In genomic region chr4:41648157-41648556, GRCm38 (mm10) we compare ENCODE assay signal across 15 mouse cellular contexts. TPM values are rescaled to one million over a fixed set of nuclear protein-coding genes. Genes with fewer than 3 reads are reported as not detected.
DNase-seq lines count a peak whose midpoint lies in the region; ATAC-seq and TF ChIP-seq lines count a peak whose summit lies in the region.
"Had no signal": no experiment of that assay in that cellular context is flagged by ENCODE, and none has a peak within 500 bp of the region (broad histone marks: within the 10 kb centered on the region; RNA-seq: fewer than 3 reads in every experiment).

No protein-coding gene starts in this region.

- no peak for TF ChIP-seq CTCF in lung, postnatal 0 days (IDR thresholded peaks at IDR 0.05)

- H3K27ac ChIP-seq in forebrain, embryonic 12.5 days: no peak overlapping the region
- H3K27ac ChIP-seq in forebrain, embryonic 14.5 days (ENCODE audit: low read depth, low read length): no peak overlapping the region
- H3K27ac ChIP-seq in midbrain, embryonic 10.5 days (replicated peaks): peak overlapping the region; percentile 73
- no peak overlapping the region for H3K27ac ChIP-seq in midbrain, embryonic 14.5 days (replicated peaks; ENCODE audit: low read depth, low read length)
- H3K27ac ChIP-seq in liver, embryonic 15.5 days (replicated peaks): no peak overlapping the region
- H3K27ac ChIP-seq in lung, postnatal 0 days (ENCODE audit: low read length): no peak overlapping the region
- H3K27ac ChIP-seq: embryonic facial prominence, embryonic 12.5 days had no signal

- peaks cover 15% of the 10 kb centered on the region for H3K4me1 ChIP-seq in forebrain, embryonic 12.5 days
- peaks cover 3% of the 10 kb centered on the region; the same call in 1 of the 2 replicates for H3K4me1 ChIP-seq in forebrain, embryonic 14.5 days (ENCODE audit: control insufficient read depth, insufficient read depth, low read length)
- peaks cover 30% of the 10 kb centered on the region for H3K4me1 ChIP-seq in midbrain, embryonic 10.5 days
- no peaks in the 10 kb centered on the region for H3K4me1 ChIP-seq in midbrain, embryonic 14.5 days (ENCODE audit: control insufficient read depth, insufficient read depth, low read length)
- peaks cover 15% of the 10 kb centered on the region for H3K4me1 ChIP-seq in liver, embryonic 15.5 days (replicated peaks)
- H3K4me1 ChIP-seq in lung, postnatal 0 days (ENCODE audit: insufficient read depth, low read depth, low read length): no peaks in the 10 kb centered on the region
- H3K4me1 ChIP-seq: embryonic facial prominence, embryonic 12.5 days had no signal

- H3K4me3 ChIP-seq in forebrain, embryonic 12.5 days (replicated peaks): no peak overlapping the region
- H3K4me3 ChIP-seq in forebrain, embryonic 14.5 days (ENCODE audit: low read depth, low read length): no peak overlapping the region
- H3K4me3 ChIP-seq in midbrain, embryonic 10.5 days: no peak overlapping the region
- no peak overlapping the region for H3K4me3 ChIP-seq in midbrain, embryonic 14.5 days (replicated peaks; ENCODE audit: low read depth, low read length)
- H3K4me3 ChIP-seq in liver, embryonic 15.5 days (replicated peaks): no peak overlapping the region
- H3K4me3 ChIP-seq in lung, postnatal 0 days (ENCODE audit: low read depth, low read length): no peak overlapping the region
- H3K4me3 ChIP-seq: embryonic facial prominence, embryonic 12.5 days had no signal

- 0 out of 2 replicates have a peak overlapping the region, but pooled peaks have one; percentile 21 for H3K9ac ChIP-seq in forebrain, embryonic 12.5 days
- no peak overlapping the region for H3K9ac ChIP-seq in forebrain, embryonic 14.5 days (ENCODE audit: low read length)
- no peak overlapping the region for H3K9ac ChIP-seq in midbrain, embryonic 14.5 days (replicated peaks; ENCODE audit: low read length)
- H3K9ac ChIP-seq in liver, embryonic 15.5 days: no peak overlapping the region
- H3K9ac ChIP-seq in lung, postnatal 0 days (replicated peaks; ENCODE audit: low read depth): no peak overlapping the region
- H3K9ac ChIP-seq: embryonic facial prominence, embryonic 12.5 days had no signal

- no peak for DNase-seq in forebrain, embryonic 14.5 days (ENCODE audit: low spot score)
- DNase-seq in midbrain, embryonic 10.5 days (ENCODE audit: low spot score): no peak
- DNase-seq in midbrain, embryonic 14.5 days: no peak
- no peak for DNase-seq in left cerebral cortex, adult 11 months (ENCODE audit: low spot score)
- no peak for DNase-seq in lung, postnatal 0 days (ENCODE audit: low spot score)
- DNase-seq: cerebellum, postnatal 36 days; gastrocnemius, postnatal 25 days; heart, postnatal 4 days; kidney, adult 11 months; lung, postnatal 36 days had no signal

- no peak for ATAC-seq in forebrain, embryonic 12.5 days (ENCODE audit: low FRiP score)
- no peak; the same call in 1 of the 2 replicates for ATAC-seq in forebrain, embryonic 14.5 days
- ATAC-seq in midbrain, embryonic 14.5 days (ENCODE audit: low FRiP score, low TSS enrichment): no peak
- ATAC-seq in erythroid progenitor cell, adult 5-6 weeks (replicated peaks; ENCODE audit: low FRiP score, poor library complexity, severe bottlenecking): 0 out of 2 replicates have a peak, but pooled peaks have one; percentile 34
- ATAC-seq in liver, embryonic 15.5 days (ENCODE audit: insufficient read depth): no peak; the same call in 1 of the 2 replicates
- ATAC-seq in lung, postnatal 0 days: no peak

- H3K9me3 ChIP-seq in forebrain, embryonic 12.5 days: no peaks in the 10 kb centered on the region
- H3K9me3 ChIP-seq in forebrain, embryonic 14.5 days (replicated peaks; ENCODE audit: control insufficient read depth, low read length): no peaks in the 10 kb centered on the region
- 0 out of 2 replicates have a peak, but pooled peaks cover 8% of the 10 kb centered on the region for H3K9me3 ChIP-seq in midbrain, embryonic 10.5 days (replicated peaks)
- no peaks in the 10 kb centered on the region for H3K9me3 ChIP-seq in midbrain, embryonic 14.5 days (ENCODE audit: control insufficient read depth, low read length)
- H3K9me3 ChIP-seq in liver, embryonic 15.5 days (replicated peaks): no peaks in the 10 kb centered on the region
- no peaks in the 10 kb centered on the region for H3K9me3 ChIP-seq in lung, postnatal 0 days (ENCODE audit: low read length)
- H3K9me3 ChIP-seq: embryonic facial prominence, embryonic 12.5 days had no signal

- TF ChIP-seq EP300 in lung, postnatal 0 days (IDR thresholded peaks at IDR 0.05): no peak

- WGBS in forebrain, embryonic 12.5 days: 11% methylated on average over 4 of the region's 4 CpGs
- WGBS in forebrain, embryonic 14.5 days: 10% methylated on average over 4 of the region's 4 CpGs
- WGBS in midbrain, embryonic 10.5 days: 23% methylated on average over 4 of the region's 4 CpGs
- 8% methylated on average over 4 of the region's 4 CpGs for WGBS in midbrain, embryonic 14.5 days
- 48% methylated on average over 4 of the region's 4 CpGs for WGBS in liver, embryonic 15.5 days (ENCODE audit: insufficient replicate concordance)
- 42% methylated on average over 4 of the region's 4 CpGs for WGBS in lung, postnatal 0 days

- H3K4me2 ChIP-seq in forebrain, embryonic 12.5 days: no peak overlapping the region
- H3K4me2 ChIP-seq in forebrain, embryonic 14.5 days (ENCODE audit: low read length): no peak overlapping the region
- H3K4me2 ChIP-seq in midbrain, embryonic 14.5 days (ENCODE audit: low read length): no peak overlapping the region
- H3K4me2 ChIP-seq in liver, embryonic 15.5 days: peak overlapping the region; percentile 15; the same call in 1 of the 2 replicates
- H3K4me2 ChIP-seq in lung, postnatal 0 days (replicated peaks; ENCODE audit: low read depth, low read length): no peak overlapping the region
- H3K4me2 ChIP-seq: embryonic facial prominence, embryonic 12.5 days; heart, embryonic 11.5 days had no signal

- no peaks in the 10 kb centered on the region for H3K36me3 ChIP-seq in forebrain, embryonic 12.5 days (replicated peaks)
- no peaks in the 10 kb centered on the region for H3K36me3 ChIP-seq in forebrain, embryonic 14.5 days (ENCODE audit: control insufficient read depth, insufficient read depth, low read length)
- no peaks in the 10 kb centered on the region for H3K36me3 ChIP-seq in midbrain, embryonic 10.5 days
- no peaks in the 10 kb centered on the region for H3K36me3 ChIP-seq in midbrain, embryonic 14.5 days (ENCODE audit: control insufficient read depth, insufficient read depth, low read length)
- no peaks in the 10 kb centered on the region for H3K36me3 ChIP-seq in liver, embryonic 15.5 days (replicated peaks)
- no peaks in the 10 kb centered on the region for H3K36me3 ChIP-seq in lung, postnatal 0 days (ENCODE audit: insufficient read depth, low read length)
- H3K36me3 ChIP-seq: embryonic facial prominence, embryonic 12.5 days had no signal

- H3K27me3 ChIP-seq in forebrain, embryonic 12.5 days: peaks cover under 1% of the 10 kb centered on the region; the same call in 1 of the 2 replicates
- H3K27me3 ChIP-seq in forebrain, embryonic 14.5 days (replicated peaks; ENCODE audit: control insufficient read depth, insufficient read depth, low read length): no peaks in the 10 kb centered on the region
- no peaks in the 10 kb centered on the region for H3K27me3 ChIP-seq in midbrain, embryonic 10.5 days (ENCODE audit: low read depth, poor library complexity, severe bottlenecking)
- H3K27me3 ChIP-seq in midbrain, embryonic 14.5 days (ENCODE audit: control insufficient read depth, insufficient read depth, low read length): no peaks in the 10 kb centered on the region
- no peaks in the 10 kb centered on the region for H3K27me3 ChIP-seq in liver, embryonic 15.5 days
- H3K27me3 ChIP-seq in lung, postnatal 0 days (replicated peaks; ENCODE audit: insufficient read depth, low read length): no peaks in the 10 kb centered on the region
- H3K27me3 ChIP-seq: embryonic facial prominence, embryonic 12.5 days had no signal

RNA-seq across cellular contexts. Expression of gene Enho, which starts 8.0 kb away (rescaled TPM):
- polyA plus RNA-seq in forebrain, embryonic 12.5 days (2016; fragmentation: Nextera tagmentation; extraction: Ambion mirVana): 43.2 and 44.7 TPM in 2 replicates
- polyA plus RNA-seq in forebrain, embryonic 14.5 days (2014; fragmentation: Nextera tagmentation; extraction: Ambion mirVana): 64.7 and 73.9 TPM in 2 replicates
- polyA plus RNA-seq in midbrain, embryonic 10.5 days (2016; fragmentation: Nextera tagmentation; extraction: Ambion mirVana): 23.2 and 31.4 TPM in 2 replicates
- polyA plus RNA-seq in midbrain, embryonic 14.5 days (2014; fragmentation: Nextera tagmentation; extraction: Ambion mirVana): 121 and 154 TPM in 2 replicates
- not detected in 2 replicates for total RNA-seq in erythroid progenitor cell, adult 5-6 weeks (2015; ENCODE audit: low replicate concordance)
- total RNA-seq in erythroid progenitor cell, adult 5-6 weeks (2017; ENCODE audit: low replicate concordance): not detected in 2 replicates
- 2.3 and 3.3 TPM in 2 replicates for polyA plus RNA-seq in liver, embryonic 15.5 days (2015; fragmentation: Nextera tagmentation; extraction: Ambion mirVana)
- polyA plus RNA-seq in lung, postnatal 0 days (2015; fragmentation: Nextera tagmentation; extraction: Ambion mirVana): 18.9 and 25.0 TPM in 2 replicates

RNA-seq across cellular contexts. Expression of gene Cntfr, which starts 48.7 kb away (rescaled TPM):
- 21.9 and 28.3 TPM in 2 replicates for polyA plus RNA-seq in forebrain, embryonic 12.5 days (2016; fragmentation: Nextera tagmentation; extraction: Ambion mirVana)
- 12.6 and 12.7 TPM in 2 replicates for polyA plus RNA-seq in forebrain, embryonic 14.5 days (2014; fragmentation: Nextera tagmentation; extraction: Ambion mirVana)
- polyA plus RNA-seq in midbrain, embryonic 10.5 days (2016; fragmentation: Nextera tagmentation; extraction: Ambion mirVana): 27.1 and 35.8 TPM in 2 replicates
- 23.9 and 46.8 TPM in 2 replicates for polyA plus RNA-seq in midbrain, embryonic 14.5 days (2014; fragmentation: Nextera tagmentation; extraction: Ambion mirVana)
- not detected in 2 replicates for total RNA-seq in erythroid progenitor cell, adult 5-6 weeks (2015; ENCODE audit: low replicate concordance)
- not detected in 2 replicates for total RNA-seq in erythroid progenitor cell, adult 5-6 weeks (2017; ENCODE audit: low replicate concordance)
- polyA plus RNA-seq in liver, embryonic 15.5 days (2015; fragmentation: Nextera tagmentation; extraction: Ambion mirVana): 0.25 and 0.31 TPM in 2 replicates
- 0.77 and 1.1 TPM in 2 replicates for polyA plus RNA-seq in lung, postnatal 0 days (2015; fragmentation: Nextera tagmentation; extraction: Ambion mirVana)

RNA-seq across cellular contexts. Expression of gene Il11ra1, which starts 51.6 kb away (rescaled TPM):
- 56.6 and 62.1 TPM in 2 replicates for polyA plus RNA-seq in forebrain, embryonic 12.5 days (2016; fragmentation: Nextera tagmentation; extraction: Ambion mirVana)
- polyA plus RNA-seq in forebrain, embryonic 14.5 days (2014; fragmentation: Nextera tagmentation; extraction: Ambion mirVana): 23.9 and 24.3 TPM in 2 replicates
- polyA plus RNA-seq in midbrain, embryonic 10.5 days (2016; fragmentation: Nextera tagmentation; extraction: Ambion mirVana): 69.0 TPM in 2 replicates
- polyA plus RNA-seq in midbrain, embryonic 14.5 days (2014; fragmentation: Nextera tagmentation; extraction: Ambion mirVana): 28.1 and 32.1 TPM in 2 replicates
- 6.5 and 28.5 TPM in 2 replicates for total RNA-seq in erythroid progenitor cell, adult 5-6 weeks (2015; ENCODE audit: low replicate concordance)
- 7.2 TPM in 1 of 2 replicates, not detected in the other for total RNA-seq in erythroid progenitor cell, adult 5-6 weeks (2017; ENCODE audit: low replicate concordance)
- 36.0 and 43.2 TPM in 2 replicates for polyA plus RNA-seq in liver, embryonic 15.5 days (2015; fragmentation: Nextera tagmentation; extraction: Ambion mirVana)
- polyA plus RNA-seq in lung, postnatal 0 days (2015; fragmentation: Nextera tagmentation; extraction: Ambion mirVana): 62.1 and 72.6 TPM in 2 replicates
